Comparison of ENCODE assay signal across 8 mouse cellular contexts in genomic region chr10:127668093-127669050, GRCm38 (mm10). TPM values are rescaled to one million over a fixed set of nuclear protein-coding genes. Genes with fewer than 3 reads are reported as not detected.
DNase-seq lines count a peak whose midpoint lies in the region; ATAC-seq and TF ChIP-seq lines count a peak whose summit lies in the region.

TSS of gene Nab2 (minus strand) at chr10:127668568.

- no peak for TF ChIP-seq CTCF in G1E (IDR thresholded peaks at IDR 0.05; ENCODE audit: low read depth, low read length)

- H3K27ac ChIP-seq in hindbrain, embryonic 11.5 days (ENCODE audit: low read depth, low read length) = peak within 1 kb of the TSS; percentile 71

- peak within 1 kb of the TSS; percentile 70 for H3K4me2 ChIP-seq in hindbrain, embryonic 11.5 days (replicated peaks; ENCODE audit: low read depth, low read length)

- peak within 1 kb of the TSS; percentile 93 for H3K4me3 ChIP-seq in G1E (ENCODE audit: low read depth, low read length)
- H3K4me3 ChIP-seq in hindbrain, embryonic 11.5 days (ENCODE audit: low read depth, low read length) = peak within 1 kb of the TSS; percentile 60

- H3K9ac ChIP-seq in hindbrain, embryonic 11.5 days (ENCODE audit: low read depth, low read length) = peak within 1 kb of the TSS; percentile 50

- peak; percentile 71 for DNase-seq in G1E (ENCODE audit: low spot score)
- DNase-seq in c-Kit-positive CD71-positive TER-119-positive erythroid progenitor cells, embryonic 14.5 days (ENCODE audit: low spot score) = peak; percentile 49
- DNase-seq in frontal cortex, postnatal 10 days (ENCODE audit: low spot score in 2 of 2) = peak; percentile 69 to 79
- peak; percentile 67 for DNase-seq in hindbrain, embryonic 11.5 days (ENCODE audit: low spot score)
- peak in 1 of 2 experiments; percentile 62 for DNase-seq in layer of hippocampus, postnatal 25 days (ENCODE audit: extremely low spot score in 1 of 2, low spot score in 1 of 2)
- DNase-seq in lung, postnatal 36 days = peak; percentile 90
- DNase-seq in right cerebral cortex, adult 2 months (ENCODE audit: low spot score in 2 of 2) = peak; percentile 87
- peak; percentile 80 for DNase-seq in urinary bladder, postnatal 14 days (ENCODE audit: low spot score)

- peaks cover 71% of the 10 kb centered on the region for H3K4me1 ChIP-seq in G1E (ENCODE audit: insufficient read depth, low read depth, low read length)
- peaks cover 12% of the 10 kb centered on the region for H3K4me1 ChIP-seq in hindbrain, embryonic 11.5 days (replicated peaks; ENCODE audit: control insufficient read depth, insufficient read depth, low read length)

- 2% methylated on average over 36 of the region's 40 CpGs for WGBS in hindbrain, embryonic 11.5 days

- peaks cover 18% of the 10 kb centered on the region for H3K36me3 ChIP-seq in G1E (replicated peaks)
- H3K36me3 ChIP-seq in hindbrain, embryonic 11.5 days (ENCODE audit: control insufficient read depth, insufficient read depth, low read length) = no peaks in the 10 kb centered on the region

- no peaks in the 10 kb centered on the region for H3K9me3 ChIP-seq in G1E (replicated peaks)
- no peaks in the 10 kb centered on the region for H3K9me3 ChIP-seq in hindbrain, embryonic 11.5 days (ENCODE audit: control insufficient read depth, low read length)

- no peaks in the 10 kb centered on the region for H3K27me3 ChIP-seq in G1E (ENCODE audit: insufficient read depth, low read length)
- H3K27me3 ChIP-seq in hindbrain, embryonic 11.5 days (ENCODE audit: control insufficient read depth, insufficient read depth, low read length) = peaks cover 47% of the 10 kb centered on the region

- ATAC-seq in G1E (ENCODE audit: extremely low read depth, insufficient number of reproducible peaks, low FRiP score, poor library complexity, severe bottlenecking) = peak; percentile 59
- peak; percentile 31 for ATAC-seq in hindbrain, embryonic 11.5 days (ENCODE audit: low FRiP score)

RNA-seq across cellular contexts. Expression of gene Nab2, which starts in this region (rescaled TPM):
- 28.6 and 31.6 TPM in 2 replicates for total RNA-seq in G1E (2014; fragmentation: Nextera tagmentation)
- 41.0 and 41.8 TPM in 2 replicates for total RNA-seq in G1E (2017)
- polyA plus RNA-seq in G1E (2012) = 92.3 and 106 TPM in 2 replicates
- 4.3 and 4.9 TPM in 2 replicates for polyA plus RNA-seq in hindbrain, embryonic 11.5 days (2014; fragmentation: Nextera tagmentation; extraction: Ambion mirVana)
- total RNA-seq in layer of hippocampus, postnatal 25 days (2021) = 10 to 100 TPM; 43.0 to 46.0 TPM

Comparison
In these comparisons a context has a peak if more than half of its experiments do, and no peak if none do; other contexts are left out.
1. RNA of gene Nab2 (polyA plus RNA-seq): 92.3 to 106 TPM in G1E; 4.3 to 4.9 TPM in hindbrain, embryonic 11.5 days; every median in the first group is over 10 times any median in the second.